Mouse (Mus musculus) liver, embryonic 12.5 days (tissue): ENCODE data around the gene Mycl. TPM values are rescaled to one million over a fixed set of nuclear protein-coding genes. Genes with fewer than 3 reads are reported as not detected.
A peak's percentile ranks its signal among the peaks of the same experiment; 100 is the strongest.
"Not testable (repeated sequence)": the region's sequence is repeated elsewhere in the genome, so short reads cannot be mapped to it uniquely, and the experiment has no call there.

Source experiments
- ATAC-seq: fragments of 200-750 bp; cut with Nextera tagmentation; 2 replicates; pipeline ENCODE4 v1.8.0; 2017; ENCODE audit warnings: moderate number of reproducible peaks, mild to moderate bottlenecking, moderate library complexity
- H3K27ac ChIP-seq: fragments of 300-500 bp; sonication (generic); 2 replicates; pipeline ENCODE4 v1.5.1; 2016; ENCODE audit warnings: mild to moderate bottlenecking
- H3K27me3 ChIP-seq: fragments of 300-500 bp; sonication (generic); replicated peaks from 2 replicates; pipeline ENCODE4 v1.6.1; 2016; ENCODE audit warnings: mild to moderate bottlenecking, moderate library complexity
- H3K36me3 ChIP-seq: fragments of 300-500 bp; sonication (generic); 2 replicates; pipeline ENCODE4 v1.6.1; 2016; ENCODE audit warnings: mild to moderate bottlenecking, moderate library complexity
- H3K4me1 ChIP-seq: fragments of 300-500 bp; sonication (generic); 2 replicates; pipeline ENCODE4 v1.6.1; 2016
- H3K4me2 ChIP-seq: fragments of 300-500 bp; sonication (generic); 2 replicates; pipeline ENCODE4 v1.6.1; 2016; ENCODE audit warnings: mild to moderate bottlenecking, moderate library complexity
- H3K4me3 ChIP-seq: fragments of 300-500 bp; sonication (generic); 2 replicates; pipeline ENCODE4 v1.5.1; 2016; ENCODE audit warnings: mild to moderate bottlenecking, moderate library complexity
- H3K9ac ChIP-seq: fragments of 300-500 bp; sonication (generic); 2 replicates; pipeline ENCODE4 v1.6.1; 2016; ENCODE audit warnings: mild to moderate bottlenecking, moderate library complexity
- H3K9me3 ChIP-seq: fragments of 300-500 bp; sonication (generic); replicated peaks from 2 replicates; pipeline ENCODE4 v1.6.1; 2016; ENCODE audit warnings: mild to moderate bottlenecking, moderate library complexity
- WGBS: fragments of 180-500 bp; shearing (Covaris S2); methylation state at CpG from one replicate; pipeline ENCODE4 v1.1.7; 2016; ENCODE audit not compliant: insufficient replicate concordance; 5-methylcytosine and 5-hydroxymethylcytosine counted together
- polyA plus RNA-seq: library from polyadenylated mRNA; unstranded; fragments of >200 nt; fragmentation: Nextera tagmentation; extraction: Ambion mirVana; gene quantifications from 2 replicates; pipeline ENCODE4 v1.2.1, GENCODE M21; 2016

The Mycl gene
- polyA plus RNA-seq, 1 experiment from 2014 or later: 1.2 TPM

GRCm38 (mm10) chr4:122983486-122984261, 11.8 kb upstream of the Mycl start:
- Histone ChIP-seq H3K4me2 (peak overlapping the region; percentile 22; the same call in 1 of the 2 replicates), H3K9ac (no peak overlapping the region), H3K9me3 (no peaks in the 10 kb centered on the region), H3K36me3 (no peaks in the 10 kb centered on the region), H3K27ac (no peak overlapping the region), H3K27me3 (peaks cover 47% of the 10 kb centered on the region), H3K4me3 (no peak overlapping the region), H3K4me1 (peaks cover 7% of the 10 kb centered on the region; the same call in 1 of the 2 replicates)
- 18% methylated on average over 17 of the region's 17 CpGs for WGBS
- ATAC-seq: no peak

- 0 out of 2 replicates have a peak, but pooled peaks have one; percentile 49 for ATAC-seq
- Histone ChIP-seq H3K9me3 (no peaks in the 10 kb centered on the region), H3K4me3 (no peak overlapping the region), H3K36me3 (no peaks in the 10 kb centered on the region), H3K4me1 (peaks cover 7% of the 10 kb centered on the region; the same call in 1 of the 2 replicates), H3K27ac (no peak overlapping the region), H3K27me3 (peaks cover 40% of the 10 kb centered on the region), H3K9ac (no peak overlapping the region), H3K4me2 (no peak overlapping the region)
- 25% methylated on average over 8 of the region's 8 CpGs for WGBS
These were observed 10.3 kb upstream of the Mycl start for GRCm38 (mm10) chr4:122985110-122985509.

GRCm38 (mm10) chr4:122987421-122987820, 8.0 kb upstream of the Mycl start:
- Histone ChIP-seq H3K9me3 (no peaks in the 10 kb centered on the region), H3K27ac (no peak overlapping the region), H3K27me3 (peaks cover 23% of the 10 kb centered on the region), H3K4me2 (no peak overlapping the region), H3K4me1 (peaks cover 7% of the 10 kb centered on the region; the same call in 1 of the 2 replicates), H3K4me3 (no peak overlapping the region), H3K36me3 (no peaks in the 10 kb centered on the region), H3K9ac (no peak overlapping the region)
- 38% methylated on average over 4 of the region's 4 CpGs for WGBS
- no peak for ATAC-seq

- not testable (repeated sequence) for H3K9ac ChIP-seq, H3K4me2 ChIP-seq, H3K4me3 ChIP-seq, H3K27ac ChIP-seq, ATAC-seq, H3K4me1 ChIP-seq, H3K36me3 ChIP-seq, H3K9me3 ChIP-seq
- WGBS: 40% methylated on average over 3 of the region's 3 CpGs
- H3K27me3 ChIP-seq: peaks cover 19% of the 10 kb centered on the region
These were observed 7.4 kb upstream of the Mycl start for GRCm38 (mm10) chr4:122988004-122988403.

- Histone ChIP-seq H3K9me3 (no peaks in the 10 kb centered on the region), H3K9ac (no peak overlapping the region), H3K4me1 (peaks cover 12% of the 10 kb centered on the region), H3K36me3 (no peaks in the 10 kb centered on the region), H3K27me3 (peaks cover 21% of the 10 kb centered on the region), H3K4me2 (no peak overlapping the region), H3K4me3 (no peak overlapping the region), H3K27ac (no peak overlapping the region)
- ATAC-seq: no peak
- 38% methylated on average over 1 of the region's 1 CpGs for WGBS
These were observed 4.3 kb upstream of the Mycl start for GRCm38 (mm10) chr4:122991177-122991576.

GRCm38 (mm10) chr4:122992276-122992675, 3.2 kb upstream of the Mycl start:
- Histone ChIP-seq H3K4me2 (no peak overlapping the region), H3K4me1 (peaks cover 20% of the 10 kb centered on the region), H3K36me3 (no peaks in the 10 kb centered on the region), H3K27ac (no peak overlapping the region), H3K4me3 (no peak overlapping the region), H3K9ac (no peak overlapping the region), H3K27me3 (peaks cover 32% of the 10 kb centered on the region), H3K9me3 (no peaks in the 10 kb centered on the region)
- ATAC-seq: no peak
- whole genome bisulfite sequencing: 50% methylated on average over 3 of the region's 3 CpGs

- Histone ChIP-seq H3K27ac (no peak overlapping the region), H3K4me1 (peaks cover 19% of the 10 kb centered on the region), H3K9ac (peak overlapping the region; percentile 40), H3K27me3 (peaks cover 71% of the 10 kb centered on the region), H3K9me3 (no peaks in the 10 kb centered on the region), H3K4me3 (peak overlapping the region; percentile 65), H3K4me2 (peak overlapping the region; percentile 94), H3K36me3 (no peaks in the 10 kb centered on the region)
- 0 out of 2 replicates have a peak, but pooled peaks have one; percentile 7 for ATAC-seq
- under 1% methylated on average over 28 of the region's 32 CpGs for WGBS
These were observed 767 bp downstream of the Mycl start for GRCm38 (mm10) chr4:122996221-122996617.

- whole genome bisulfite sequencing: under 1% methylated on average over 47 of the region's 47 CpGs
- H3K36me3 ChIP-seq: no peaks in the 10 kb centered on the region
- H3K27ac ChIP-seq: no peak overlapping the region
- H3K9ac ChIP-seq: peak overlapping the region; percentile 40
- H3K9me3 ChIP-seq: no peaks in the 10 kb centered on the region
- ATAC-seq: peak; percentile 25; the same call in 1 of the 2 replicates
- H3K4me2 ChIP-seq: peak overlapping the region; percentile 94
- peaks cover 19% of the 10 kb centered on the region for H3K4me1 ChIP-seq
- peaks cover 77% of the 10 kb centered on the region for H3K27me3 ChIP-seq
- peak overlapping the region; percentile 65 for H3K4me3 ChIP-seq
These were observed 1.3 kb downstream of the Mycl start for GRCm38 (mm10) chr4:122996618-122997381.

- peaks cover 78% of the 10 kb centered on the region for H3K27me3 ChIP-seq
- no peaks in the 10 kb centered on the region for H3K36me3 ChIP-seq
- no peak overlapping the region for H3K4me3 ChIP-seq
- peaks cover 19% of the 10 kb centered on the region for H3K4me1 ChIP-seq
- peak overlapping the region; percentile 13; the same call in 1 of the 2 replicates for H3K4me2 ChIP-seq
- H3K27ac ChIP-seq: no peak overlapping the region
- no peak overlapping the region for H3K9ac ChIP-seq
- ATAC-seq: 0 out of 2 replicates have a peak, but pooled peaks have one; percentile 38
- 31% methylated on average over 12 of the region's 12 CpGs for WGBS
- no peaks in the 10 kb centered on the region for H3K9me3 ChIP-seq
These were observed 3.2 kb downstream of the Mycl start for GRCm38 (mm10) chr4:122998537-122999262.

GRCm38 (mm10) chr4:122999263-122999691, 3.8 kb downstream of the Mycl start:
- Histone ChIP-seq H3K4me1 (peaks cover 19% of the 10 kb centered on the region), H3K27ac (no peak overlapping the region), H3K36me3 (no peaks in the 10 kb centered on the region), H3K4me2 (no peak overlapping the region), H3K27me3 (peaks cover 77% of the 10 kb centered on the region), H3K4me3 (no peak overlapping the region), H3K9ac (no peak overlapping the region), H3K9me3 (no peaks in the 10 kb centered on the region)
- 22% methylated on average over 4 of the region's 4 CpGs for WGBS
- no peak for ATAC-seq

- H3K4me1 ChIP-seq: peaks cover 26% of the 10 kb centered on the region
- H3K27ac ChIP-seq: no peak overlapping the region
- peaks cover 68% of the 10 kb centered on the region for H3K27me3 ChIP-seq
- H3K4me2 ChIP-seq: no peak overlapping the region
- no peak overlapping the region for H3K4me3 ChIP-seq
- no peaks in the 10 kb centered on the region for H3K9me3 ChIP-seq
- 66% methylated on average over 14 of the region's 14 CpGs for WGBS
- ATAC-seq: no peak
- no peak overlapping the region for H3K9ac ChIP-seq
- H3K36me3 ChIP-seq: no peaks in the 10 kb centered on the region
These were observed 4.7 kb downstream of the Mycl start for GRCm38 (mm10) chr4:123000130-123000529.
